Mouse (Mus musculus) cerebellum, adult 2 months (tissue): Measurements from ENCODE around the gene Chrna10.

Experiments
- CTCF ChIP-seq: fragments of 200-500 bp; IDR thresholded peaks from 2 replicates; pipeline ENCODE4 v1.5.1; 2011; ENCODE audit warnings: low read depth, mild to moderate bottlenecking, control low read depth, low read length, moderate library complexity, borderline replicate concordance; ENCODE audit not compliant: insufficient read depth
- POLR2A ChIP-seq: fragments of 200-500 bp; IDR thresholded peaks from 2 replicates; pipeline ENCODE4 v1.6.1; 2011; ENCODE audit warnings: low read length, control low read depth, borderline replicate concordance; ENCODE audit not compliant: insufficient read depth

- TF ChIP-seq POLR2A, result no peak
- no peak for TF ChIP-seq CTCF
Measured at GRCm38 (mm10) chr7:102109746-102110145, 6.9 kb downstream of the Chrna10 start.
